Mouse (Mus musculus) midbrain, postnatal 0 days (tissue): ENCODE results near the gene Sipa1l1. TPM values are rescaled to one million over a fixed set of nuclear protein-coding genes. Genes with fewer than 3 reads are reported as not detected.

Experiments used
- ATAC-seq: fragments of 200-750 bp; cut with Nextera tagmentation; 2 replicates; pipeline ENCODE4 v1.8.0; 2017; ENCODE audit warnings: moderate number of reproducible peaks, mild to moderate bottlenecking, moderate TSS enrichment, moderate library complexity; ENCODE audit not compliant: low FRiP score
- DNase-seq: peaks from one replicate; pipeline ENCODE4 v3.0.0-alpha.2; 2015; ENCODE audit warnings: low spot score
- H3K27ac ChIP-seq: fragments of 300-500 bp; sonication (generic); 2 replicates; pipeline ENCODE4 v1.5.1; 2014; ENCODE audit warnings: low read depth, mild to moderate bottlenecking, low read length, mixed read lengths
- H3K27me3 ChIP-seq: fragments of 300-500 bp; sonication (generic); 2 replicates; pipeline ENCODE4 v1.6.1; 2014; ENCODE audit warnings: low read length, control low read depth, mixed read lengths; ENCODE audit not compliant: insufficient read depth
- H3K36me3 ChIP-seq: fragments of 300-500 bp; sonication (generic); 2 replicates; pipeline ENCODE4 v1.6.1; 2014; ENCODE audit warnings: low read length, control low read depth, mixed read lengths; ENCODE audit not compliant: insufficient read depth
- H3K4me1 ChIP-seq: fragments of 300-500 bp; sonication (generic); 2 replicates; pipeline ENCODE4 v1.6.1; 2014; ENCODE audit warnings: mild to moderate bottlenecking, control low read depth, antibody characterized with exemption, low read length, mixed read lengths; ENCODE audit not compliant: insufficient read depth
- H3K4me2 ChIP-seq: fragments of 300-500 bp; sonication (generic); 2 replicates; pipeline ENCODE4 v1.6.1; 2014; ENCODE audit warnings: low read depth, mild to moderate bottlenecking, low read length, mixed read lengths; ENCODE audit not compliant: poor library complexity, severe bottlenecking
- H3K4me3 ChIP-seq: fragments of 300-500 bp; sonication (generic); 2 replicates; pipeline ENCODE4 v1.5.1; 2014; ENCODE audit warnings: low read depth, mild to moderate bottlenecking, low read length, moderate library complexity
- H3K9ac ChIP-seq: fragments of 300-500 bp; sonication (generic); replicated peaks from 2 replicates; pipeline ENCODE4 v1.6.1; 2014; ENCODE audit warnings: mild to moderate bottlenecking, low read length, moderate library complexity, mixed read lengths; ENCODE audit not compliant: poor library complexity, severe bottlenecking
- H3K9me3 ChIP-seq: fragments of 300-500 bp; sonication (generic); 2 replicates; pipeline ENCODE4 v1.6.1; 2016; ENCODE audit warnings: low read length, control low read depth
- CTCF ChIP-seq: IDR thresholded peaks from 2 replicates; pipeline ENCODE4 v1.5.1; 2016; ENCODE audit warnings: antibody characterized with exemption, mild to moderate bottlenecking
- WGBS: fragments of 180-500 bp; shearing (Covaris S2); extraction: QIAGEN DNeasy Blood & Tissue Kit; methylation state at CpG from one replicate; pipeline ENCODE4 v1.1.7; 2014; 5-methylcytosine and 5-hydroxymethylcytosine counted together
- polyA plus RNA-seq: library from polyadenylated mRNA; unstranded; fragments of >200 nt; fragmentation: Nextera tagmentation; extraction: Ambion mirVana; gene quantifications from 2 replicates; pipeline ENCODE4 v1.2.1, GENCODE M21; 2015
- total RNA-seq: library from RNA; depleted of rRNA; stranded (reverse); fragments of >200 nt; gene quantifications from 2 replicates; pipeline ENCODE4 v1.2.3, GENCODE M21; 2014

Gene Sipa1l1
- total and polyA plus RNA-seq, 2 experiments from 2014 or later: 7.1 to 22.2 TPM

DNA sequence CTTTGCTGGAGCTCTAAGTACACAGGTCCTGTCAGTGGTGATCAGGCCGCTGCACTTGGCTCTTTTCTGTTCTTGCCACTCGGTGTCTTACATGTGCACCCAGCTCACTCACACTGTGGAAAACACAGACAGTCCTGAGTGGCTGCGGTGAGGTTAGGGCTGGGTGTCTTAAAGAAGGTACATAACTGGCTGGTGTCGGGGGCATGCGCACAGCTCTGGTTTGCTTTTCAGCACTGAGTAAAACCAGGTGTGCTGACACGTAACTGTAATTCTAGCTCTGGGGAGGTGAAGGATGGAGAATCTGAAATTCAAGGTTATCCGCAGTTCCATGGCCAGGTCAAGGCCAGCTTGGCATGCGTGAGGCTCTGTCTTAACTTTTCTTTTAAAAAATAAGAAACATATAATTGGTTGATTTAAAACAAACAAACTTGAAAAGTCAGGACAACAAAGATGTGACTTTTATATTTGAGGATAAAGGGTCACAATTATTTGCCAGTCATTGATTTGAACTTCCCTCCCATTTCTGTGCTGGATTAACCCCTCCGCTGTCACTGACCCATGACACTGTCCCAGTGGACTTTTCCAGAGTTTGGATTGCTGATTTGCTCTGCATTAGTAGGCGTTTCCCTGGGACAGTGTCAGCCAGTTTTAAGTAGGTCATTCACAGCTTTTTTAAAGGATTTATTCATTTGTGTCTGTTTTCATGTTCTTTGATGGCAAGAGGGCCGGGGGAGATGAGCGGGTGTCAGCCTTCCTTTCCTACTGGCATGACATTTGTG lies 163.9 kb downstream of the Sipa1l1 start:
- no peak overlapping the region for H3K4me2 ChIP-seq
- no peaks in the 10 kb centered on the region for H3K27me3 ChIP-seq
- no peak for TF ChIP-seq CTCF
- no peak overlapping the region for H3K4me3 ChIP-seq
- DNase-seq (no peak), ATAC-seq (no peak)
- WGBS: 76% methylated on average over 12 of the region's 12 CpGs
- no peaks in the 10 kb centered on the region for H3K36me3 ChIP-seq
- H3K4me1 ChIP-seq: no peaks in the 10 kb centered on the region; the same call in 1 of the 2 replicates
- H3K27ac ChIP-seq: no peak overlapping the region
- no peak overlapping the region for H3K9ac ChIP-seq
- H3K9me3 ChIP-seq: no peaks in the 10 kb centered on the region

DNA sequence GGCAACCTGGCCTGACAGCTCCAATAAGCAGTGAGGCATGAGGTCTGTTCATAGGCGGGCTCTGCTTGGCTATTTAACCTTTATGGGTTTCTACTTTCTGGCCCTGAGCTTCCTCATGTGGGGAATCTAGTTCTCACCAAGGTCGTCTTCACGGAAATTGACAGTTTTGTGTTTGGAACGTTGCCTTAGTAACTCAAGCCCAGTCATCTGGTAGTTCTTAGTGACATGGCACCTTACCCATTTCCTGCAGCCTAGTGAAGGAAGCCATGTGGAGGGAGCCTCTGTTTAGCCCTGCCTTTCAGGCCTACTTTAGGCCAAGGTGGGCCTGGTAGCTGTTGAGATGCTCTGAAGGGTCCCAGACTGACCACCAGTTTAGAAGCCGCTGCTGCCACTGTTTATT lies 164.9 kb downstream of the Sipa1l1 start:
- Histone ChIP-seq H3K4me1 (peaks cover 1% of the 10 kb centered on the region; the same call in 1 of the 2 replicates), H3K36me3 (no peaks in the 10 kb centered on the region), H3K9me3 (no peaks in the 10 kb centered on the region), H3K27me3 (no peaks in the 10 kb centered on the region), H3K9ac (no peak overlapping the region), H3K27ac (no peak overlapping the region), H3K4me2 (no peak overlapping the region), H3K4me3 (no peak overlapping the region)
- TF ChIP-seq CTCF: no peak
- ATAC-seq: no peak
- peak; percentile 19 for DNase-seq
- 73% methylated on average over 5 of the region's 5 CpGs for WGBS

DNA sequence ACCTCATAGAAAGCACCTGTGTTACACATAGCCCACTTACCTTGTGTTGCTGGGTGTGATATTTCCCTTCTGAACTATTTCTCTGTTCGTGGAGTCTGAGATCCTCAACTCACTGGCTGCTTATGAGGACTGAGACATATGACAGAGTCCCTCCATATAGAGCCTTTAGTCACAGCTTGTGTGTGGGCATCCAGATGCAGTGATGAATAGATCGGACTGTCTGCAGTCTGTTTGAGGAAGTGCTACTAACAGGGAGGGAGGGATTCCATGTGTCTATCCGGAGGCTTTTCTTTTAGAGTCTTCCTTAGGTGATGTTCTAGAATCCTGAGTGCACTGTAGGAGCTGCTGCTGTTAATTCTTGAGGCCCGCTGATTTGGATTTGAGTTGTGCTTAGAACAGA lies 165.4 kb downstream of the Sipa1l1 start:
- Histone ChIP-seq H3K4me2 (no peak overlapping the region), H3K4me3 (no peak overlapping the region), H3K27ac (no peak overlapping the region), H3K9ac (no peak overlapping the region), H3K27me3 (no peaks in the 10 kb centered on the region), H3K9me3 (no peaks in the 10 kb centered on the region), H3K4me1 (peaks cover 5% of the 10 kb centered on the region; the same call in 1 of the 2 replicates), H3K36me3 (no peaks in the 10 kb centered on the region)
- ATAC-seq (no peak), DNase-seq (no peak)
- WGBS: 36% methylated on average over 4 of the region's 4 CpGs
- no peak for TF ChIP-seq CTCF

DNA sequence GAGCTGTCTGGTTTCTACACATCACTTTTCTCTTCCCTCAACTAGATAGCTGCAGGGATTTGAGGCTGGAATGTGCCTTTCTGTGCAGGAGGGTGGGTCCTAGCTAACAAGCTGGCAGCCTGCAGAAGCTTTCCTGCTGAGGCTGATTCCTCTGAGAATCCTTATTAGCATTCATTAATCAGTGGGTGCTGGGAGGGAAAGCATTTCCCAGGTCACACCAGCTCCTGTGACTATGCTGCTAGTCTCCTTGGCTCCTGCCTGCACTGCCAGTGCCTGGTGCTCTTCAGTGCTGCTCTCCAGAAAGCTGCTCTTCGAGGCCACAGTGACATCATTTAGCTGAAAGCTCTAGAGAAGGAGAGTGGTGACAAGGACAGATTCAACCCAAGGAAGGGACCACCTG lies 166.0 kb downstream of the Sipa1l1 start:
- TF ChIP-seq CTCF: no peak
- Histone ChIP-seq H3K4me3 (no peak overlapping the region), H3K4me1 (peaks cover 5% of the 10 kb centered on the region; the same call in 1 of the 2 replicates), H3K9me3 (no peaks in the 10 kb centered on the region), H3K27me3 (no peaks in the 10 kb centered on the region), H3K27ac (0 out of 2 replicates have a peak overlapping the region, but pooled peaks have one; percentile 19), H3K9ac (no peak overlapping the region), H3K4me2 (no peak overlapping the region), H3K36me3 (no peaks in the 10 kb centered on the region)
- WGBS: 4% methylated on average over 1 of the region's 1 CpGs
- DNase-seq: peak; percentile 46
- no peak for ATAC-seq

DNA sequence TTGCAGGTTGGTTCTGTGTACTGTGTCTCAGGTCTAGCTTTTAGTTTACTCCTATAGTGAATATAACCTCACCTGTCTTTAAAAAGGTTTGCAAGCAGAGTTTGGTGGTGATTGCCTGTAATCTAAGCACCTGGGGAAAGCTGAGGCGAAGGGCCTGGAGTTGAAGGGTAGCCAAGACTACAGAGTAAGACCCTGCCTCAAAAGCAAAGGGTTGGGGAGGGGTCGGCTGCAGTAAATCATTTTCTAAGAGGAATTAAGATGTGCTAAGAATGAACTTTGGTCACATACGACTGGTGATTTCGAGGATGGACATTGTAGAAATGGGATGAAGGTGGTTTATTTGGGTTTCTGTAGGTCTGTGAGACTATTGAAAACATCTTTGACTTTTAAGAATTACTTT lies 169.4 kb downstream of the Sipa1l1 start:
- Histone ChIP-seq H3K27me3 (no peaks in the 10 kb centered on the region), H3K4me2 (no peak overlapping the region), H3K9ac (no peak overlapping the region), H3K9me3 (no peaks in the 10 kb centered on the region), H3K4me1 (peaks cover 5% of the 10 kb centered on the region; the same call in 1 of the 2 replicates), H3K36me3 (no peaks in the 10 kb centered on the region), H3K4me3 (no peak overlapping the region), H3K27ac (no peak overlapping the region)
- no peak for TF ChIP-seq CTCF
- ATAC-seq: no peak
- no peak for DNase-seq
- 92% methylated on average over 4 of the region's 4 CpGs for WGBS

DNA sequence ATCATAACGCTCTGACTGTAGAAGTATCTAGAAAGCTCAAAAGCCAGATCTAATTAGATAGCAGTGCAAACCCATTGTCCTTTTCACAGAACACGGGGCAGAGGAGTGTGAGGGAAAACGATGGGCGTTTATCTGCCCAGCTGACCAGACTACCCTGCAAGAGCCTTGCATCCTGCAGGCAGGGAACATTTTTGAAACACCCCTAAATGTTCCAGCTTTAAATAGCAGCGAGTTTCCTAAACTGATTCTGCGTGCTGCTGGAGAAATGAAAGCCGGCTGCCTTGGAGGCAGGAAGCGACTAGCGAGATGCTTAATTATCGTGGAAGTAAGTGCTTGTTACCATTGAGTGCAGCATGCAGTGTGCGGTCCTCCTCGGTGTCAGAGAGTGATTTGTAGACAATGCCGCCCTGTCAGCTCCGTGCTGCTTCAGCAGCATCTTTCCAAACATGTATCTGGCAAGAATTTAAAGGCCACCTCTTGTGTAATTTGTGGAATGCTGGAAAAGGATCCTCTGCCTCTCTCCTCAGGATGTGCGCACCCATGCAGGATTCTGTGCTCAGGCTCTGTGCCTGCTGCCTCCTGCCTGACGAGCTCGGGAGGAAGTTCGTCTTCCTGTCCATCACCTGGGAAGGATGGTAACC lies 170.2 kb downstream of the Sipa1l1 start:
- WGBS: 9% methylated on average over 18 of the region's 18 CpGs
- ATAC-seq (no peak), DNase-seq (peak; percentile 66)
- Histone ChIP-seq H3K9ac (peak overlapping the region; percentile 50), H3K4me3 (peak overlapping the region; percentile 29), H3K36me3 (no peaks in the 10 kb centered on the region), H3K27me3 (no peaks in the 10 kb centered on the region), H3K4me1 (peaks cover 5% of the 10 kb centered on the region; the same call in 1 of the 2 replicates), H3K9me3 (no peaks in the 10 kb centered on the region), H3K4me2 (peak overlapping the region; percentile 48), H3K27ac (peak overlapping the region; percentile 27)
- peak; percentile 31 for TF ChIP-seq CTCF
